Mouse (Mus musculus) A20 (cell line): ENCODE results near the gene Olfr1275.

Experiments
- DNase-seq: peaks from one replicate; pipeline ENCODE4 v3.0.0-alpha.2; 2011; ENCODE audit warnings: low read depth, low spot score

The Olfr1275 gene

GRCm38 (mm10) chr2:111235186-111235585 lies at the start of gene Olfr1275:
Gene Olfr1275 (minus strand): TSS chr2:111235286.
- DNase-seq: no peak

GRCm38 (mm10) chr2:111274006-111274405 lies 38.9 kb upstream of the Olfr1275 start, which contains the start of gene Olfr1277:
Gene Olfr1277 (minus strand): TSS chr2:111274106.
- DNase-seq: no peak

GRCm38 (mm10) chr2:111254216-111254615 lies 19.1 kb upstream of the Olfr1275 start, which contains the start of gene Olfr1276:
Gene Olfr1276 (plus strand): TSS chr2:111254516.
- DNase-seq: no peak

DNA sequence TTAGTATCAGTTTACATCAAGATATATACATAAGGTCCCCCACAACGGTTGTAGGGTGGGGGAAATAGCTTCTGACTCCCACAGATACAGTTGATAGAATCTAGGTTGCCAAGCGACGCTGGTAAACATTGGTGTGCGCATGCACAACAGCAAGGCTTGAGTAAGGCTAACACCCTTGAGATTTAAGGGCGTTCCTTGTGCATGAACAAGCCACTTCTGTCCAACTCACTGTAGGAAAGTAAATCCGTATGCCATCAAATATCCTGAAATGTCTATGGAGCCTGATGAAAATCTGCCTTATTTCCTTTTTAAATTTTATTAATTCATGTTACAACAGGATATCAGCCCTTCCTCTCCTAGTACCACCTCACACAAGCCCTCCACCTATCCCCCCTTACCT lies 5.6 kb downstream of the Olfr1275 start, which contains the start of gene 4930430A15Rik:
TSS of gene 4930430A15Rik (minus strand) at position 101 of the 400 bp plus-strand sequence.
- no peak for DNase-seq

- DNase-seq: no peak
Measured at GRCm38 (mm10) chr2:111182068-111182467, 53.0 kb downstream of the Olfr1275 start.
